Mouse (Mus musculus) heart, embryonic 10.5 days (tissue): Measurements from ENCODE around the gene Spic. TPM values are rescaled to one million over a fixed set of nuclear protein-coding genes. Genes with fewer than 3 reads are reported as not detected.

Source experiments
- DNase-seq: peaks from one replicate; pipeline ENCODE4 v3.0.0-alpha.2; 2017; ENCODE audit warnings: low spot score
- H3K27ac ChIP-seq: fragments of 300-500 bp; sonication (generic); 2 replicates; pipeline ENCODE4 v1.5.1; 2016; ENCODE audit warnings: mild to moderate bottlenecking
- H3K27me3 ChIP-seq: fragments of 300-500 bp; sonication (generic); 2 replicates; pipeline ENCODE4 v1.6.1; 2016; ENCODE audit warnings: mild to moderate bottlenecking; ENCODE audit not compliant: poor library complexity, insufficient read depth, severe bottlenecking
- H3K36me3 ChIP-seq: fragments of 300-500 bp; sonication (generic); 2 replicates; pipeline ENCODE4 v1.6.1; 2016; ENCODE audit warnings: mild to moderate bottlenecking, moderate library complexity
- H3K4me1 ChIP-seq: fragments of 300-500 bp; sonication (generic); 2 replicates; pipeline ENCODE4 v1.6.1; 2016; ENCODE audit warnings: mild to moderate bottlenecking
- H3K4me3 ChIP-seq: fragments of 300-500 bp; sonication (generic); 2 replicates; pipeline ENCODE4 v1.5.1; 2016; ENCODE audit warnings: mild to moderate bottlenecking, moderate library complexity
- H3K9me3 ChIP-seq: fragments of 300-500 bp; sonication (generic); 2 replicates; pipeline ENCODE4 v1.6.1; 2016; ENCODE audit warnings: mild to moderate bottlenecking, moderate library complexity
- WGBS: fragments of 180-500 bp; shearing (Covaris S2); methylation state at CpG from one replicate; pipeline ENCODE4 v1.1.7; 2016; 5-methylcytosine and 5-hydroxymethylcytosine counted together
- polyA plus RNA-seq: library from polyadenylated mRNA; unstranded; fragments of >200 nt; fragmentation: Nextera tagmentation; extraction: Ambion mirVana; gene quantifications from 2 replicates; pipeline ENCODE4 v1.2.1, GENCODE M21; 2016

Spic gene
- polyA plus RNA-seq, 1 experiment from 2014 or later = not detected

DNA sequence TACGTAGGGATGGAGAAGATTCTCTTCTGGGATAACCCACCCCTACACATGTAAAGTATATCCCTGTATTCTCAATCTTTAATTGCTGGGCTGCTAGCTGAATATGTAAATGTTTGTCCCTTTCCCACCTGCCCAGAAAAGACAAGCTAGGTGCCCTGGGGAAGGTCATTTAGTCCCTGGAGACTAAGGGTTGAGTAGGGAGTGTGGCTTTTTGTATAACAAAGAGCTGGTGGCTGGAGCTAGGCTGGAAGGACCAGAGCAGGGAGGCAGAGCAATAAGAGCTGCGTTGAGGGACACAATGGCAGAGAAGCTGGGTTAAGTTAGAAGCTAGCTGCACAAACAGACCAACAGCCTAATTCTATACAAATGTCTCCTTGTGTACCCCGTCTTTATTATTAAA lies 58.6 kb downstream of the Spic start:
- Histone ChIP-seq H3K36me3 (no peaks in the 10 kb centered on the region), H3K9me3 (no peaks in the 10 kb centered on the region), H3K4me3 (no peak overlapping the region), H3K27me3 (peaks cover 26% of the 10 kb centered on the region), H3K27ac (no peak overlapping the region), H3K4me1 (no peaks in the 10 kb centered on the region)
- DNase-seq = peak; percentile 46
- 72% methylated on average over 3 of the region's 3 CpGs for WGBS

Other genes with a start within 250 kb of the Spic start
- gene Sycp3, start 225.4 kb downstream of the Spic start, polyA plus RNA-seq = 0.23 and 0.30 TPM in 2 replicates
- gene Chpt1, start 180.9 kb downstream of the Spic start, polyA plus RNA-seq = 15.8 and 27.4 TPM in 2 replicates
- gene Mybpc1, start 79.9 kb downstream of the Spic start, polyA plus RNA-seq = 6.1 and 10.5 TPM in 2 replicates
- 149 and 156 TPM in 2 replicates for gene Arl1, start 45.8 kb upstream of the Spic start, polyA plus RNA-seq
- 16.9 and 17.6 TPM in 2 replicates for gene Utp20, start 141.8 kb upstream of the Spic start, polyA plus RNA-seq
- 0.04 and 0.09 TPM in 2 replicates for gene Slc5a8, start 201.0 kb upstream of the Spic start, polyA plus RNA-seq